Mouse (Mus musculus): Measurements from ENCODE around the gene Vmn2r40.
"Not testable (repeated sequence)": the region's sequence is repeated elsewhere in the genome, so short reads cannot be mapped to it uniquely, and the experiment has no call there.

Vmn2r40 gene

GRCm38 (mm10) chr7:8931335-8931734, at the start of gene Vmn2r40:
Gene Vmn2r40 (minus strand): TSS chr7:8931435.
- DNase-seq = not testable (repeated sequence)

Measured in lung, postnatal 36 days (tissue).